Mouse (Mus musculus) forebrain, embryonic 14.5 days (tissue): ENCODE results near the gene Zbp1. TPM values are rescaled to one million over a fixed set of nuclear protein-coding genes. Genes with fewer than 3 reads are reported as not detected.

ENCODE experiments used
- ATAC-seq: fragments of 200-750 bp; cut with Nextera tagmentation; 2 replicates; pipeline ENCODE4 v1.8.0; 2017; ENCODE audit warnings: mild to moderate bottlenecking, moderate library complexity
- DNase-seq: peaks from one replicate; pipeline ENCODE4 v3.0.0-alpha.2; 2015; ENCODE audit warnings: low spot score
- H3K27ac ChIP-seq: fragments of 300-500 bp; sonication (generic); 2 replicates; pipeline ENCODE4 v1.5.1; 2014; ENCODE audit warnings: low read depth, mild to moderate bottlenecking, control low read depth, low read length, moderate library complexity
- H3K27me3 ChIP-seq: fragments of 300-500 bp; sonication (generic); replicated peaks from 2 replicates; pipeline ENCODE4 v1.6.1; 2014; ENCODE audit warnings: low read length, control low read depth, mixed read lengths; ENCODE audit not compliant: control insufficient read depth, insufficient read depth
- H3K36me3 ChIP-seq: fragments of 300-500 bp; sonication (generic); 2 replicates; pipeline ENCODE4 v1.6.1; 2014; ENCODE audit warnings: low read length, control low read depth; ENCODE audit not compliant: control insufficient read depth, insufficient read depth
- H3K4me1 ChIP-seq: fragments of 300-500 bp; sonication (generic); 2 replicates; pipeline ENCODE4 v1.6.1; 2014; ENCODE audit warnings: antibody characterized with exemption, low read length, control low read depth; ENCODE audit not compliant: control insufficient read depth, insufficient read depth
- H3K4me2 ChIP-seq: fragments of 300-500 bp; sonication (generic); 2 replicates; pipeline ENCODE4 v1.6.1; 2014; ENCODE audit warnings: mild to moderate bottlenecking, control low read depth, low read length
- H3K4me3 ChIP-seq: fragments of 300-500 bp; sonication (generic); 2 replicates; pipeline ENCODE4 v1.5.1; 2014; ENCODE audit warnings: low read depth, low read length, control low read depth
- H3K9ac ChIP-seq: fragments of 300-500 bp; sonication (generic); 2 replicates; pipeline ENCODE4 v1.6.1; 2014; ENCODE audit warnings: mild to moderate bottlenecking, low read length, control low read depth, moderate library complexity
- H3K9me3 ChIP-seq: fragments of 300-500 bp; sonication (generic); replicated peaks from 2 replicates; pipeline ENCODE4 v1.6.1; 2016; ENCODE audit warnings: low read length, control low read depth, mixed read lengths; ENCODE audit not compliant: control insufficient read depth
- WGBS: fragments of 180-500 bp; shearing (Covaris S2); extraction: QIAGEN DNeasy Blood & Tissue Kit; methylation state at CpG from one replicate; pipeline ENCODE4 v1.1.7; 2014; 5-methylcytosine and 5-hydroxymethylcytosine counted together
- polyA plus RNA-seq: library from polyadenylated mRNA; unstranded; fragments of >200 nt; fragmentation: Nextera tagmentation; extraction: Ambion mirVana; gene quantifications from 2 replicates; pipeline ENCODE4 v1.2.1, GENCODE M21; 2014

The Zbp1 gene
- polyA plus RNA-seq, 1 experiment from 2014 or later: not detected

- Histone ChIP-seq H3K9ac (no peak overlapping the region), H3K4me2 (no peak overlapping the region), H3K27me3 (no peaks in the 10 kb centered on the region), H3K27ac (no peak overlapping the region), H3K9me3 (no peaks in the 10 kb centered on the region), H3K36me3 (no peaks in the 10 kb centered on the region), H3K4me3 (no peak overlapping the region), H3K4me1 (no peaks in the 10 kb centered on the region)
- ATAC-seq (no peak), DNase-seq (no peak)
- 86% methylated on average over 7 of the region's 7 CpGs for WGBS
Measured at GRCm38 (mm10) chr2:173216840-173217239, 1.9 kb downstream of the Zbp1 start.

GRCm38 (mm10) chr2:173212227-173212626 is 6.5 kb downstream of the Zbp1 start:
- WGBS: 90% methylated on average over 4 of the region's 4 CpGs
- Histone ChIP-seq H3K27me3 (no peaks in the 10 kb centered on the region), H3K4me3 (no peak overlapping the region), H3K4me1 (no peaks in the 10 kb centered on the region), H3K27ac (no peak overlapping the region), H3K36me3 (no peaks in the 10 kb centered on the region), H3K9ac (no peak overlapping the region), H3K4me2 (no peak overlapping the region), H3K9me3 (no peaks in the 10 kb centered on the region)
- ATAC-seq: no peak
- DNase-seq: no peak

GRCm38 (mm10) chr2:173209091-173209815 is 9.5 kb downstream of the Zbp1 start:
- 92% methylated on average over 7 of the region's 7 CpGs for WGBS

GRCm38 (mm10) chr2:173207051-173207450 is 11.7 kb downstream of the Zbp1 start:
- DNase-seq: no peak
- no peaks in the 10 kb centered on the region for H3K9me3 ChIP-seq
- H3K4me3 ChIP-seq: no peak overlapping the region
- no peaks in the 10 kb centered on the region for H3K36me3 ChIP-seq
- no peak for ATAC-seq
- WGBS: 95% methylated on average over 3 of the region's 3 CpGs
- H3K4me2 ChIP-seq: no peak overlapping the region
- no peaks in the 10 kb centered on the region for H3K27me3 ChIP-seq
- no peaks in the 10 kb centered on the region for H3K4me1 ChIP-seq
- no peak overlapping the region for H3K27ac ChIP-seq
- no peak overlapping the region for H3K9ac ChIP-seq

More at GRCm38 (mm10) chr2:173209091-173209815, 9.5 kb downstream of the Zbp1 start:
- no peak for DNase-seq
- no peak for ATAC-seq
- no peak overlapping the region for H3K9ac ChIP-seq
- no peaks in the 10 kb centered on the region for H3K27me3 ChIP-seq
- H3K9me3 ChIP-seq: no peaks in the 10 kb centered on the region
- H3K4me3 ChIP-seq: no peak overlapping the region
- no peaks in the 10 kb centered on the region for H3K36me3 ChIP-seq
- no peak overlapping the region for H3K27ac ChIP-seq
- no peaks in the 10 kb centered on the region for H3K4me1 ChIP-seq
- no peak overlapping the region for H3K4me2 ChIP-seq

GRCm38 (mm10) chr2:173205563-173206099 is 13.1 kb downstream of the Zbp1 start:
- no peaks in the 10 kb centered on the region for H3K9me3 ChIP-seq
- no peaks in the 10 kb centered on the region for H3K27me3 ChIP-seq
- H3K4me3 ChIP-seq: no peak overlapping the region
- WGBS: 94% methylated on average over 14 of the region's 14 CpGs
- H3K27ac ChIP-seq: no peak overlapping the region
- DNase-seq: no peak
- no peaks in the 10 kb centered on the region for H3K4me1 ChIP-seq
- no peak overlapping the region for H3K9ac ChIP-seq
- no peaks in the 10 kb centered on the region for H3K36me3 ChIP-seq
- no peak overlapping the region for H3K4me2 ChIP-seq
- ATAC-seq: no peak

GRCm38 (mm10) chr2:173204671-173205070 is 14.1 kb downstream of the Zbp1 start:
- WGBS: 59% methylated on average over 4 of the region's 4 CpGs
- no peaks in the 10 kb centered on the region for H3K36me3 ChIP-seq

GRCm38 (mm10) chr2:173203726-173204125 is 15.0 kb downstream of the Zbp1 start:
- H3K27ac ChIP-seq: no peak overlapping the region
- H3K4me1 ChIP-seq: no peaks in the 10 kb centered on the region
- DNase-seq (no peak), ATAC-seq (no peak)
- no peak overlapping the region for H3K4me3 ChIP-seq
- H3K4me2 ChIP-seq: no peak overlapping the region
- no peak overlapping the region for H3K9ac ChIP-seq
- H3K9me3 ChIP-seq: no peaks in the 10 kb centered on the region
- H3K27me3 ChIP-seq: no peaks in the 10 kb centered on the region
- WGBS: 85% methylated on average over 3 of the region's 3 CpGs
- H3K36me3 ChIP-seq: no peaks in the 10 kb centered on the region

More at GRCm38 (mm10) chr2:173204671-173205070, 14.1 kb downstream of the Zbp1 start:
- ATAC-seq (no peak), DNase-seq (no peak)
- Histone ChIP-seq H3K9ac (no peak overlapping the region), H3K27me3 (no peaks in the 10 kb centered on the region), H3K4me1 (no peaks in the 10 kb centered on the region), H3K9me3 (no peaks in the 10 kb centered on the region), H3K4me2 (no peak overlapping the region), H3K27ac (no peak overlapping the region), H3K4me3 (no peak overlapping the region)

- no peak for DNase-seq
- no peak overlapping the region for H3K27ac ChIP-seq
Measured at GRCm38 (mm10) chr2:173202924-173203689, 15.6 kb downstream of the Zbp1 start.

GRCm38 (mm10) chr2:173194796-173195195 is 23.9 kb downstream of the Zbp1 start:
- Histone ChIP-seq H3K36me3 (no peaks in the 10 kb centered on the region), H3K9me3 (no peaks in the 10 kb centered on the region; the same call in 1 of the 2 replicates), H3K4me1 (no peaks in the 10 kb centered on the region), H3K4me3 (no peak overlapping the region), H3K27ac (no peak overlapping the region), H3K9ac (no peak overlapping the region), H3K4me2 (no peak overlapping the region), H3K27me3 (no peaks in the 10 kb centered on the region)
- WGBS: 84% methylated on average over 4 of the region's 4 CpGs
- DNase-seq: no peak
- ATAC-seq: no peak

More at GRCm38 (mm10) chr2:173202924-173203689, 15.6 kb downstream of the Zbp1 start:
- Histone ChIP-seq H3K4me1 (no peaks in the 10 kb centered on the region), H3K36me3 (no peaks in the 10 kb centered on the region), H3K4me2 (no peak overlapping the region), H3K9ac (no peak overlapping the region), H3K9me3 (no peaks in the 10 kb centered on the region), H3K27me3 (no peaks in the 10 kb centered on the region), H3K4me3 (no peak overlapping the region)
- ATAC-seq: no peak
- WGBS: 85% methylated on average over 19 of the region's 19 CpGs
